Mouse (Mus musculus): ENCODE measurements around the gene Col23a1.

Gene Col23a1

DNA sequence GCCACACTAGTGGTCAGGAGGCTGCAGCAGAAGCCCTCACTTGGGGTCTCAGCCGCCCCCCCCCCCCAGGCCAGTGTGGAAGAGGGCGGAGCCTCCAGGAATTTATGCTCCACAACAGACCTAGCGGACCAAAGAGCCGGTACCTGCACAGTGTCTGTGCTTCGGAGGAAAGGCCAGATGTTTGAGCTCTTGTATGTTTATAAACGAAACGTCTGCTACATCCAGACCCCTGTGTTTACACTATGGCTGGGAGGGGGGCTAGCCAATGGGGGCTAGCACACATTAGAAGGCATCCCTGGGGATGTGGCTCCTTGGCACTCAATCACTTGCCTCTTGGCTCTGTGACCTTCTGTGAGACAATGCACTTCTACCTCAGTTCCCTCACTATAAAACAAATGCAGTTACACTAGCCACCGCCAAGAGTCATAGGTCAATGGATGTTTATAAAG is 99.2 kb downstream of the Col23a1 start:
- DNase-seq (ENCODE audit: low read depth) = no peak

DNA sequence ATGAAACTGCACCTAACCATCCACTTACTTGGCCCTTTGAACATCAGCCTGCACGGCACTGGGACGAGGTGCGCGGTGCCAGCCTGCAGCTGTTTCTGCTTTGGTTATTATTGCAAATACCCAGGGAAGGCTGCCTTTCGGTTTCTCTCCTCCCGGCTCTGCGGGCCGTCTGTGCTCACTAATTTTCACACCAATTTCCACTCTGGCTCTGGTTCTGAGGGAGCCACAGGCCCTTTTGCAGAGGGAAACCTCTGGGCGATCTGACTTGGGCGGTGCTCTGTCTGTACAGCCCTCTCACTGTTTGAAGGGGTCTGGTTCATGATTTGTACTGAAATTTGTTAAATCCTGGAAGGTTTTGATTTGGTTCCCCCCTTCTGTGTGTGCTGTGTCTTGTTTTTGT is 100.0 kb downstream of the Col23a1 start:
- DNase-seq (ENCODE audit: low read depth) = no peak

DNA sequence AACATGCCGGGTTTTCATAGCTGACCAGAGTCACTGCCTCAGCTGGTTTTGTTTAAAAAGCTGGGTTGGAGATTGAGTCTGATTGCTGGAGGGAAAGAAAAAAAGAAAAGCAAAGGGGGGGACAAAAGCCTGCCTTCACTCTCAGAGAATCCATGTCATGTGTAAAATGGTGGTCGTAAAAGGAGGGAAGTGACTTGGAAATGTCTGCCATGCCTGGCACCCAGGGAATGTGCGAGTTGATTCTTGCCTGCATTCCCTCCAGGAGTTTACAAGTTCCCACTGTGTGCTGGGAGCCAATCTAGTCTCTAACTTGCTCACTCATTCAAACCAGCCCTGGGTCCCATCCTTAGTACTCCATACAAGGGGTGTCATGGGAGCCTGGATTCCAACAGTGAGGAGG is 100.8 kb downstream of the Col23a1 start:
- no peak for DNase-seq (ENCODE audit: low read depth)

DNA sequence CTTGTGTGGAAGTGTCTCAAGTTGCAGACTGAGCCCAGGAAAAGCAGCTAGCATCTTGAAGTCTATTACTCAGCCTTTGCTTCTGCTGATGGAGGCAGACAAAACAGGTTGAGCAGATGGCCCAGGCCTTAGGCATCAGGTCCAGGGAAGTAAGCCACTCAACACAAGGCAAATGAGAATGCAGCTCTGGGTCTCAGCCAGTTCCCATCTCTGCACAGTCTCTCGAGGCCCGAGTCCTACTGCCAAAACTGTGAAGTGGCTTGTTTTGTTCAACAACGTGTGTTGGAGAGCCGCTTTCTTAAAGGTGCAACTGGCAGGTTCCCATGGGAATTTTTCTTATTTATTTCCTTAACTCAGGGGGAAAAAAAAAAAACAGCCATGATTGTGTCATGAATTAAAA is 101.8 kb downstream of the Col23a1 start:
- no peak for DNase-seq (ENCODE audit: low read depth)

DNA sequence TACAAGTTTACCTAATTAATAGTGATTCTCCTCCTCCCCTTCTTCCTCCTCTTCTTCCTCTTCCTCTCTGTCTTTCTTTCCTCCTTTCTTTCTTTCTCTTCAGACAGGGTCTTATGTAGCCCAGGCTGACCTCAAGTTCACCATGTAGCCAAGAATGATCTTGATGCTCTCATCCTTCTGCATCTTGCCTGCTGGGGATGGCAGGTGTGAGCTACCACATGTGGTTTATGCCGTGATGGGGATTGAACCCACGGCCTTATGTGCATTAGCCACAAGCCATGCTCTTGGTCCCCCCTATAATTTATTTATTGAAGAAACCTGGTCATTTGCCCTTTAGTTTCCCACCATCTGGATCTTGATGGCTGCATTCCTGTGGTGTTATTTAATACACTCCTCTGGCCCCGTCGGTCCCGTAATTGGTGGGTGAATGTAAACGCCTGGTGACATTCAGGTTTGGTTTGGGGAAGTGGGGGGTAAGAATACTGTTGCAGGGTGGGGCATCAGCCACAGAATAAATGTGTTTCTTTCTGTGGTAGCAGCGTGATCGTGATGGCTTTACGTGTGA is 104.7 kb downstream of the Col23a1 start:
- no peak for DNase-seq (ENCODE audit: low read depth)

DNA sequence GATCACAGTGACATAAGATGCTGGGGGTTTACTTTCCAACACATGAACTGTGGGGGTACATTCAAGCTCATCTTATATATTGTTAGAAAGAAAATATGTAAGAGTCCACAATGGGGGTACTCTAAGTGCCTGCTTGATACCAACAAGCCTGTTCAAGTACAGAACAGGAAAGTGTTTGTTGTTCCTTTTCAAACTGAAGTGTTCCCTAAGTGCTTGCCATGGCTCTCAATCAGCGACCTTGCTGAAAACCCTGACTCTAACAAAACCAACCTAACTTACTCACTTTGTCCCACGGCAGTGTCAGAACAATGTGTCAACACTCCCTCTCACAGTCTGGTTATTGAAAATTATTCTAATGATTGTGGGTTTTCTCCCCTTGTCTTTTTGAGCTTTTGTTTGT is 106.7 kb downstream of the Col23a1 start:
- no peak for DNase-seq (ENCODE audit: low read depth)

DNA sequence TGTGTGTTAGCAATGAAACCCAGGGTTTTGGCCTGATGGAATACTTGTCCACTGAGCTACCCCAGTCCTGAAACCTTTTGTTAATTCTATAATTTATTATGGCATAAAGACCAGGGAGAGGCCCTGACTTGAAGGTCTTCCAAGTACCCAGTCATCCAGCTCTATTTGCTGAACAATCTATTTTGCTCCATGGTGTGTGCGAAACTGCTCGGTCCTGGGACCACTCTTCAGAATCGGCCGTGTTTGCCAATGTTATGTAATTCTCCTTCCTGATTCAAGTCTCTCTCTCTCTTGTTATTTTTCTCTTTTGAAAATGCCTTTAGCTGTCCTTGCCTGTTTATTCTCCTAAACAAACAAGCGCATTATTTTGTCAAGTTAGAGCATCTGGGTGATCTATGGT is 108.4 kb downstream of the Col23a1 start:
- DNase-seq (ENCODE audit: low read depth) = no peak

DNA sequence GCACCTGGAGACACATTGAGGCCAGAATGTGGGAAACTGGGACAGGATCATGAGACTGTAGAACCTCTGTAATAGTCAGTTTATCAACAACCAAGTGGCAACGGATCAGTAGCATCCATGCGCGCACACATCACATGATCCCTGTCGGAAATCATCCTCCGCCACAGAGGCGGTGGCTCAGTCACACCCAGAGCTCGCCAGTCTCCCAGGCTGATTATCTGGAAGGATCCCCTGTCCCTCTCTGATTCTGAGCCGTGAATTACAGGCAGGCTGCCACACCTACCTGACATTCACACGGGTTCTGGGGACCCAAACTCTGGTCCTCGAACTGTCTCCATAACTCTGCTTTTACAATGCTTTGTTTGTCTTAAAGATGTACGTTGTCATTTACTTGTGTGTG is 110.6 kb downstream of the Col23a1 start:
- no peak for DNase-seq (ENCODE audit: low read depth)

DNA sequence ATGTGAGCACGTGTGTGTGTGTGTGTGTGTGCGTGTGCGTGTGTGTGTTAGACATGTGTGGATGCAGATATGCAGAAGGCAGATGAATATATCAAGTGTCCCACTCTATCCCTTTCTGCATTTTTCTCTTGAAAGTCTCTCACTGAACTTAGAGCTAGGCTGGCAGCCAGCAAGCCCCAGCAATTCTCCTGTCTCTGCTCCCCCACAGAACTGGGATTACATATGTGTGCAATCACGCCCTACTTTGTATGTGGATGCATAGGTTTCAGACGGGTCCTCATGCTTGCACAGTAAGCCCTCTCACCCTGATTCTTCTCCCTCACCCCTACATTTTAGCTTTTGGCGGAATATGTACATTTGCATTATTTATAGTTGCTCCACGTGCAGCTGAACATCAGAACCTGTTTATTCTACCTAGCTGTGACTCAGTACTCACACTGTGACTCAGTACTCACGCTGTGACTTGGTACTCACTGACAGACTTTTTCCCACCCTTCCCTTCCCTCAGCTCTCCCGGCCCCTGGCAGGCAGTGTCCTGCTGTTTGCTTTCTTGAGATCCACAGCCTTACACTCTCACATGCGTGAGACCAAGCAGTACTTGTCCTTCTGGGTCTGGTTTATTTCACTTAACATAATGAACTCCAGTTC is 111.9 kb downstream of the Col23a1 start:
- no peak for DNase-seq (ENCODE audit: low read depth)

DNA sequence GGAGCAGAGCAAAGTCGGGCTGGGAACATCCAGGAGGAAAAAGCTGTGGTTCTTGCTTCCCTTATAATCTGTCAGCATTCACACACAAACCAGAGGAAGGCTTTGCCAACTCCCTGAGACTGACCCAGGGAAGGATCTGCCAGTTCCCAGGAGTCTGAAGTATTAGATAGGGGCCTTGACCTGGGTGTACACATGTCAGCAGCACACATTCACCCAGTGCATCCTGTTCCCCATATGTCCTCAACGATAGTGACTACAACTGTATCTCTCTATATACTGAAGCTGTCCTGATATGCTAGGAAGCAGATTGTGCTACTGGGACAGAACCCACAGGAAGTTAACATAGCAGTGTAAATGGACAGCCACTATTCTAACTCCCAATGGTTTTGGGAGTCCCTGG is 114.2 kb downstream of the Col23a1 start:
- no peak for DNase-seq (ENCODE audit: low read depth)

DNA sequence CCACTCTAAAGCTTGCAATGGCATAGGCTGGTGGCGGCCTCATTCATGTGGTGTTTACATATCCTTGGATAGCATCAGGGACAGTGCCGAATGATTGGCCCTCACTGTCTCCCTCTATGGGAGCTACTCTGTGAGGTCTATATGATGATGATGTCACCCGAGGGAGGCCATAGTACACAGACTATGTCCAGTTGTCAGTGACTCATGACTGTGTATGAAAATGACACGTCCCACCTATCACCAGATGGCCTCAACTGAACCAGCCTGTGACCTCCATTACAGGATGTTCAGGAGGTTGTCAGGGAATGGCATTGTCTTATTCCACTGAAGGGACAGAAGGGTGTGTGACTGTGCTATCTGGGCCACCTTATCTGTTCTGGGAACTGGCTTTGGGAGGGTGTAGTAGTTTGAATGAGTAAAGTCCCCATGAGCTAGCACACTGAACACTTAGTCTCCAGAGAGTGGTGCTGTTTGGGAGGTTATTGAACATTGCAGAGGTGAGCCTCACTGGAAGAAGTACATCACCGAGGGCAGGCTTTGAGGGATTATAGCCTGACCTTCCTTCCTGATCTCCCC is 115.2 kb downstream of the Col23a1 start:
- no peak for DNase-seq (ENCODE audit: low read depth)

DNA sequence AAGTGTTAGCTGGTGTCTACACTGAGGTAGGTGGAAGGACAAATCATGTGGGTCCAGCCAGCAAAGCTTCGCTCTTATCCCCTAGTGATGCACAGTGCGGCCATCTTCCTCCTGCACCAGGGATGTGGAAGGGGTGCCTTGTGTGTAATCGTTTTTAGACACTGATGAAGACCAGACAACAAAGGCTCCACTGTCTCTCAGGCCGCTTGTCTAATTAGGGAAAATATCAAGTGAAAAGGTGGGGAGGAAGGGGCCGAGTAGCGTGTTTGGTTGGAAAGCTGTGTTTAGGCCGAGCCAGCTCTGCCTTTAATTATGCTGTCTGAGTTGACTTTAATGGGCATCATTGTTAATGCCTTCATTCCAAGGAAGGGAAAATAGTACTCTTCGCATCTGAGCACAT is 116.8 kb downstream of the Col23a1 start:
- no peak for DNase-seq (ENCODE audit: low read depth)

DNA sequence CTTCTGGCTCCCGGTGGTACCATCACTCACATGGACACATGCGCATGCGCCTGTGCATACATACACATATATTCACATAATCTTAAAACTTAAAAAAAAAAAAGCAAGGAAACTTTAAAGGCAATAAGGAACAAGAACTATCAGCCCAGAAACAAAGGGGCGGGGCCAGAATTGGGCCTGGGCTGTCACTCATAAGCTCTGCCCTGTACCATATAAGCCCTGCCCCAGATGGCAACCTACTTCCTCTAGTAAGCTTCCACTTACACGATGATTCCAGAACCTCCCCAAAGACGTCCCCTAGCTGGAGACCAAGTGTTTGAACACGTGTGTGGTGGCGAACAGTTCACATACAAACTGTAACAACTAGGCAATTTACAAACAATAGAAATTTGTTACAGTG is 117.6 kb downstream of the Col23a1 start:
- DNase-seq (ENCODE audit: low read depth) = no peak

DNA sequence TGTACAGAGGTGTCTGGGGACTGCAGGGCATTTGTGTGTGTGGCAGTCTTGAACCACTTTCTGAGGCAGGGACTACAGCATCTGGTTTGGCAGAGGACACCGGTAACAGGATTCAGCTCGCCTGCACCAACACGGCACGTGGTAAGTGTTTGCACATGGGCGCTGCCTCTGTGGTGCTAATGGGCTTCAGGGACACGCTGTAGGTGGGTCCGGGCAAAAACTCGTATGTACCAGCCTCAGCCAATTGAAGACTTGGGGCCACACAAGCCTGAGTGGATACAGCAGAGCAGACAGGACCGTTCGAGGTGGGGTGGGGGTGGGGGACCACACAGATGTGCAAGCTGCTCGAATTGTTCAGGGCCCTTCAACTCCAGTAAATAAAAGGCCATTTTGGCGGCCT is 121.1 kb downstream of the Col23a1 start:
- no peak for DNase-seq (ENCODE audit: low read depth)

DNA sequence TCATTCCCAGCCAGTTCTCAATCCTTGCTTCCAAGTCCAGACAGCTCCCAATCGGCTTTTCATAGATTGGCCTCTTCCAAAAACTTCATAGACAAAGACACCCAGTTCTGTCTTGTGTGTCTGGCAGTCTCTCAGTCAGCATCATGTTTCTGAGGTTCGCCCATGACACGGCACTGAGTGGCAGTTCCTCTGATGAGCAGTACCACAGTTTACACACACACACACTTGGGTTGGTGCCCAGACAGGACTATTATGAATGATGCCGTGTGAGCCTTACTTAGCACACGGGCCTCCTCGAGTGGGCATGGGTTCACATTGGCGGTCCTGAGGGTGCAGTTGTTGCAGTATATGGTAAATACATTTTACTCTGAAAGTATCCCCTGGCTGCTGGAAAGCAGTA is 124.8 kb downstream of the Col23a1 start:
- no peak for DNase-seq (ENCODE audit: low read depth)

DNA sequence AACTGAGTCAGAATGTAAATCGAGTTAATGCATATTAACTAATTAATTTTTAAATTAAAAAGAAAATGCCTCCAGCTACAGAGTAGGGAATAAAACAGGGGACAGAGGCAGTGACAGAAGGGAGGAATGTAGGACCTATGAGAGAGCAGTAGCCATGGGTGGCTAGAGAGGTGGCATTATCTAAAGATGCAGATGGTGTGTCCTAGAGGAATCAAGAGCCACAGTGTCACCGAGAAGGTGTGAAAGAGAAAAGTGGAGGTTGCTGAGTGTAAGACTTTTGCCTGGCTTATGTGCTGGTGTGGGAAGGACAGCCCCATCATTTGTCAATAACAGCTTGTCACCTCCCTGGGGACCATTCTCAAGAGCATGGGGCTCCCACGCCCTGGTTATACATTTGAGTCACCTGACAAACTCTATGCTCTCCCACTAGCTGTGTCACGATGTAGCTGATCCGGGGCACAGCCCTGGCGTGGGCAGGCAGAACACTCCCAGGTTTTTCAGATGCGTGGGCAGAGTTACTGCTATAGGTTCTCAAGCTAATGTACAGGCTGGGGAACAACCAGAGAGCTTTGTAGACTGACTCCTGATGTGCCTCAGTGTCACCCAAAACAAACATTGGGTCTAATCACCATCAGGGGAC is 125.4 kb downstream of the Col23a1 start:
- no peak for DNase-seq (ENCODE audit: low read depth)

DNA sequence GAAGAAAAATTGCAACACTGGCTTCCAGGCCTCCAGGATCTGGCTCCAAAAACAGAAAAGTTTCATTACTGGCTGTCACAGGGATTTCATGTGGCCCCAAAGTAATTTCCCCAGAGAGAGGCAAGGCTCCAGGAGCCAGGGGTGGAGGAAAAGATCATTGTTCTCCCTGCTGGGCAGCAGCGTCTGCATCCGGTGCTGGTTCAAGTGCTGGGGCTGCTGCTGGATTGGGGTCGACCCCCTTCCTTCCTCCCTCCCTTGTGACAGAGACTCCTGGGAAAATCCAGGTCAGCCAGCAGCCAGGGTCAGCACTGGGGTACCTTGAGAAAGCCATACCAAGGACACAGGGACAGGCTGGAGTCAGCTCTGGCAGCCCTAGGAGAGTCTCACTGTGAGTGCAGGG is 129.1 kb downstream of the Col23a1 start:
- DNase-seq (ENCODE audit: low read depth) = no peak

DNA sequence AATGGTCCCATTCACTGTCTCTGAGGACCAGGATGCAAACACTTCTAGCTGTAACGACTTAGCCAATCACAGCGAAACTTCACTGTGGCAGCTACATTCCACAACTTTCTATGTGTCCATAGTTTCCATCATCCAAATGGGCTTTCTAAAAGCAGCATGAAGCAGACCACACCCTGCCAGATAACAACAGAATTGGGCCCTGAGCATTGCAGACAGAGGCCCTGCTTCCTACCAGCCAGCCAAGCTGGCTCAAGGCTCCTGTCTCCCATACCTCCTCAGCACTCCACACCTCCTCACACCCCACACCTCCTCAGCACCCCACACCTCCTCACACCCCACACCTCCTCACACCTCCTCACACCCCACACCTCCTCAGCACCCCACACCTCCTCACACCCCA is 132.2 kb downstream of the Col23a1 start:
- DNase-seq (ENCODE audit: low read depth) = no peak

DNA sequence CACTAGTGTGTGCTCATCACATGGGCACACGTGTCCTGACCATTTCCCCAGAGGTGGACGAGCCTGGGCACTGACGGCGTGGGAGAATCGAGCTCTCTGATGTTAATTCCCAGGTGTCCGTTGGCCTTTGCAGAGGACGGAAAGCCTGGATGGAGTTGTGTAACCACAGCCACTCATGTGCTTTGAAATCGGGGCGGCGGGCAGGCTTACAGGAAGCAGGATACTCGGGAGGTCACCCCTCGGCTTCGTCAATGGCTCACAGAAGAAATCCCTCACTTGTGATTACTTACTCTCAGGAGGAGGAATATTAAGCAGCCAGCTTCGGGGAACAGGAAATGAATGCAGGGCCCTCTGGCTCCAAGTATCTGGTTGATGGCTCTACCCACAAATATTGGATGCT is 133.0 kb downstream of the Col23a1 start:
- DNase-seq (ENCODE audit: low read depth) = no peak

DNA sequence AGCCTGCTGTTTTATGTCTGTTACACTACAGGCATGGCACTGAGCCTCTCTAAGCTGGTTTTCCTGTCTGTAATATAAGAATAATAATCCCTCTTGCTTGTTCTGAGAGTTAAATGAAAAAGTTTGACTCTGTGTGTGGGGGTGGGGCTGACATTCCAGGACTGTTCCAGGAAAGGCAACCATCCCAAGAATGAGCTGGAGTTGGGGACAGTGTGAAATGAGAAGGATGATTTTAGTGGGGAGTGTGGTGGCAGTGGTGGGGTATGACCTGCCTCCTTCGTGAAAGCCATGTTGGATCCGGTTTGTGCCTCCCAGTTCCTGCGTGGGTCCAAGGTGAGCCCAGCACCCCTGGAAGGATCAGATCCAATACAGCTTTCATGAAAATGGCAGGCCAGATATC is 136.4 kb downstream of the Col23a1 start:
- DNase-seq (ENCODE audit: low read depth) = no peak

DNA sequence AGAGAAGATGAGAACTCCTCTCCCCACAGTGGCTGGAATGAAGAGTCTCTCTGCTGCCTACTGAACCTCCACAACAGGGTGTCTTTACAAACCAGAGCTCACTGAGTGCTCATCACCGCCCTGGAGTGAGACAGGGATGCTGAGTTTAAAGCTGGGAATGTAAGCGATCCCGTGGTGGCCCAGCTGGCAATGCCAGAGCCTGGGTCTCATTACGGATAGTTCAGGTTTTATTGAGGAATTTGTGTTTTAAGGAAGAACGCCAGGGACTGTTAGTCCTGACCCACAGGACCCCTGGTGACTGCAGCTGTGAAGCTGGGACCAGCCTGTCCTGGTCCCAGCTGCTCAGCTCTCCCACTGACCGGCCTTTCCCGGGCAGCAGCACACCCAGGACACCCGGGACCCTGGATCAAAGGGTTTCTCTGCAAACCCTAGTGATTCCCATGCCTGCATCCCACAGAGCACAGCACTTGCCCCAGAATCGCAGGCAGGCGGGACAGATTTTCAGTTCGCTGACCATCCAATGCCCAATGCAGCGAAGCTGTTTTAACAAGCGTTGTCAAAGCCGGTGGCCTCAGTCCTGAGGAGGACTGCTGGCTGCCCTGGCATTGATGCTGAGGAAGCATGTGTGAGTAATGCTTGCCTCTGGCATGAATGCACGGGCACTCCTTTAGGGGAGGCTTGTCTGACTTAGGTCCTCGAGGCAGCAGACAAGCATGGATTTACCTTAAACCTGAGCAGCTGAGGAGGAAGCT is 139.9 kb downstream of the Col23a1 start:
- DNase-seq (ENCODE audit: low read depth) = no peak

DNA sequence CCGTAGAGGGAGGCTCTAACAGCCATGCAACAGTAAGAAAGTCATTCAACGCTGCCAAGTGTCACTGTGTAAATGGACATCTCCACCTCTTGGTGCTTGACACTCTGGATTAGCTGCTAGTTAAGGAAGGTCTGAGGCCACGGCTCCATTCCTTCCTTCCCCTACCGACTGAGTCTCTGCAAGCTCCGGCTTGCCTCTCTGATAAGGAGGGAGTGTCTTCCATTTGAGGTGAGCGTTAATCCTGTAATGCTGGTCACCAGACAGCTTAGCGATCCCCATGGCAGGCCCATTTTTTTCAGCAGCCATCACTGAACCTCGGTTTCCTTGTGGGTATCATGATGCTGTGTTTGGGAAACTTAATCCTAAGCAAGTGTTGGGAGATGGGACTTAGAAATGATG is 140.5 kb downstream of the Col23a1 start:
- DNase-seq (ENCODE audit: low read depth) = no peak

DNA sequence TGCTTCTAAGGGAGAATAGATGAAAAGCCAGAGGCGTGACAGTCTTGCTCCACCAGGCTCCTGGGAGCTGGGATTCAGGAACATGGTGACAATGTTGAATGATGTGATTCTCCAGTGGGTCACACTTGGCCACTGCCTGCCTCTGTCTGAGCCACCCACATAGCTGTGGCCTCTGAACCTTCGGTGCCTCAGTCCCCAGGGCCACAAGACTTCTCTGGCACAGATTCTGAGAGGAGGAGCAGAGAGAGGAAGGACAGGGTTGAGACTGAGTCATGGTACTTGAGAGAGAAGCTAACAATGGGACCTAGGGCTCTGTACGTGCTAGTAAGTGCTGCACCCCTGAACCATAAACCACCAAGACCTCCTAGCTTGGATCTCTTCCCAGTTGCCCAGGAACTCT is 141.6 kb downstream of the Col23a1 start:
- DNase-seq (ENCODE audit: low read depth) = no peak

Measured in NIH3T3 (cell line).